Mouse (Mus musculus) neural tube, embryonic 10.5 days (tissue): ENCODE measurements at regions not wholly inside any gene's neighbourhood (a gene's known extent, or its start where the extent isn't known, plus 50 kb on each side); places are given as distances from the start of the nearest gene placed in this dataset.

Experiments used
- DNase-seq: peaks from one replicate; pipeline ENCODE4 v3.0.0-alpha.2; 2017; ENCODE audit warnings: low spot score; ENCODE audit errors: extremely low spot score

DNA sequence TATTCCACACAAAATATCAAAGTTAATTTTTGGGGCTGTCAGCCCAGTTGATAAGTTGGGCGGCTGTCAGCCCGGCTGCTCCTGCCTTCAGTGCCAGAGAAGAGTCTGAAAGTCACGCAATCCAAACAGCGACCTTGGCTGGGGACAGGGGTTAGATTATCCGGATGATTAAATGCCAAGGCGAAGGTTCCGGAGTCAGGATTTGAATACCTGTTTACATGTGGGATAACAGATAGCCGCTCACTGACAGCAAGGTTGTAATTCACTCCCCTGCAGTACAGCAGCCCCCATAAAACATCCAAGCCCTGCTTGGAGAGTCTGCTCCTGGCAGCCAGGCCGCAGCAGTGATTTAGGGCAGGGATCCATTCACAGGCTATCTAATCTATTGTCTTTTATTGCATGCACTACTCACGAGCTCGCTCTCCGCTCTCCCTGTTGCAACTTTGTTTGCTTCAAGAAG lies 388.3 kb downstream of the Gm45692 start:
- peak; percentile 52 for DNase-seq

- DNase-seq = no peak
Observed at GRCm38 (mm10) chr8:26509254-26509653, 389.9 kb downstream of the Gm45692 start.

DNA sequence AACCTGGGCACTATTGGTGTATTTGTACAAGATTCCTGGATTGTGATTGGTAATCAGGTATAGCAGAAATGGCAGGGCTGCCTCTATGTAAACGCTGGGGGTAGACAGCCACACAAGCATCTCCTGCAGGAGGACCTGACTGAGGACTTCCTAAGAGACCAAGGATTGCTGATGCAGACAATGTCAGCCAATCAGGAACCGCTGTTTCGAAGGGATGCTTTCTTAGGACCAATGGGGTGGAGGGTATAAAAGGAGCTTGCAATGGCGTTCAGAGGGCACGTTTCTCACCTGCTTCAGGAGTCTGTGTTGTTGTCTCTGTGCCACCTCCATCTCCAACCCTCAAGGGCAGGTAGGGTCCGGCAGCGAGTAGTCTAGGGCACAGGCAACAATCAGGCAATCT lies 393.7 kb downstream of the Gm45692 start:
- DNase-seq = no peak

GRCm38 (mm10) chr8:26524237-26524636 lies 404.9 kb downstream of the Gm45692 start:
- no peak for DNase-seq

GRCm38 (mm10) chr8:26526474-26527185 lies 407.3 kb downstream of the Gm45692 start:
- DNase-seq = no peak

DNA sequence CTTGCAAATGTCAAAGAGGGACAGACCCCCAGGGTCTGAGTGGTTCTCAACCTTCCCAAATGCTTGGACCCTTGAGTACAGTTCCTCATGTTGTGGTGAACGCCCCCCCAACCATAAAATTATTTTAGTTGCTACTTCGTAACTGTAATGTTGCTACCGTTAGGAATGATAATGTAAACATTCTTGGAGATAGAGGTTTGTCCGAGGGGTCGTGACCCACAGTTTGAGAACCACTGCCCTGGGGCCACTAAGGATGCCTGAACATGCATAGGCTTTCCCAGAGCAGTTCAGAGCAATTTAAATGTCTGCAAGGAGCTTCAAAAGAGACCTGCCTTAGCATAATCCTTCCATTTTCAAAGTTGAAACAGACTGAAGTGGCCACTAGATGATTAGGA lies 407.8 kb downstream of the Gm45692 start:
- DNase-seq = no peak

DNA sequence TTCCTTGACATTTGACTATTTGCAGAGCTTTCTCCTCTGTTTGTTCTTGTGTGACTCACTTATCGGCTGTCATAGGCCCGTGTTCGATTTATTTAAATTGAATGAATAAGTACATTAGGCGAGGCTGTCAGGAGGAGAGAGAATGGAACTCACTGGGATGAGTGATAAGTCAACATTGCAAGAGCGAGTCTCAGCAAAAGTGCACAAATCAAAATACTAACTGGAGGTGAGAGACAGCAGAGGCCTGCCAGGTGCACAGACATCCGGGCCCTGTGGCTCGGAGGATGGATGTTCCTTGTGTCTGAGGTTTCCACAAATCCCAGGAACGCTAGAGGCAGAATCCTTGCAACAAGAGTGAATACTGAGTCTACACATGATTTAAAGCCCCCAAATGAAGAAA lies 410.6 kb downstream of the Gm45692 start:
- DNase-seq = no peak

GRCm38 (mm10) chr8:26533444-26534421 lies 414.4 kb downstream of the Gm45692 start:
- DNase-seq = no peak

DNA sequence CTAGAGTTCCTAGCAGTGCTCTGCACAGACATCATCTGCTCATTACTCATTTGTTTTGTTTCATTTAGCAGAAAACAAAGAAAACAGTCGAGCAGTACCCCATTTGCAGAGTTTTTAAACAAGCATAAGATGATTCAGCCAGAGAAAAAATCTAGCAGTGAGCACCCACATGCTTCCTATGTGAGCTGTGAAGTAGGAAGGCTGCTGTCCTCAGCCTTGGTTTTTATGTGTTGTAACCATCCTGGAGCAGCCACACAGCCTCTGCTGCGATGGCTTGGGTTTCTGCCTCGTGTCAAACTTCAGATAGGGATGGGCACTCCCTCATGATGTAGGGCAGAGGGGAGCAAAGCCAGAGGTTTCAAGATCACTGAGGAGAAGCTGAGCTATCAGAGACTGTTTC lies 416.5 kb downstream of the Gm45692 start:
- no peak for DNase-seq

DNA sequence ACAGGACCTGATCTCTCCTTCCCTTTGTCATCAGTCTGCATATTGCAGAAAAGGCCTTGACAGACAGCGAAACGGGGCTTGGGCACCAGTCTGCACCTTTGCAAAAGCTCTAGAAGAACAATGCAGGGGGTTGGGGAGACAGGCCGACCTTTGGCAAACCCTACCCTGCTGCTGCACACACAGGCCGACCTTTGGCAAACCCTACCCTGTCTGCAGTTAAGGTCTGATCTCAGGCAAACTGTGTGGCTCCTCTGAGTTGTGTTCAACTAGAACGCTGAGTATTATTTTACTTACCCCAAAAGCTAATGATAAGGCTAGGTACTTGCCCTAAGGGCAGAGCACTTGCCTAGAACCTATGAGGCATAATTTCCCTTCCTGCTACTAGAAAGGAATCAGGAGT lies 423.4 kb upstream of the Zfp703 start:
- DNase-seq = peak; percentile 9

GRCm38 (mm10) chr8:26559196-26559595 lies 417.9 kb upstream of the Zfp703 start:
- peak; percentile 14 for DNase-seq

GRCm38 (mm10) chr8:26563151-26563550 lies 414.0 kb upstream of the Zfp703 start:
- peak; percentile 3 for DNase-seq

DNA sequence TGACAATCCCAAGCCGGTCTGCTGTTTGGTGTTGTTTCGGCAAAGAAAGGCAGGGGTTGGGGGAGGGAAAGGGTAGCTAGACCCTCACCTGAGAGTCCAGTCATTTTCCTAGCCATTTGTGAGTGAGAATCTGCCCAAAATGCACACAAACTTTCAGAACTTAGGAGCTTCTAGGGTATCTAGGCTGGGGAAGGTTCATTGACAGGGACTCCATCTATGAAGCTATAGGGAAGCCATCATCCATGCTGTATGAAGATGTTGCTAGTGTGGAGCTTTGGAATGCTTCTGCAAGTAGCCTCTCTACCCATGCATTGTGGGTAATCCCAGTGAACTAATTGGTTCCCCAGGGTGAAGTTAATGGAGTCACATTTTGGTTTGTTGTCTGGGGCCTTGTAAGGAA lies 412.9 kb upstream of the Zfp703 start:
- peak; percentile 5 for DNase-seq

- DNase-seq = no peak
Observed at GRCm38 (mm10) chr8:26568423-26569060, 408.6 kb upstream of the Zfp703 start.

DNA sequence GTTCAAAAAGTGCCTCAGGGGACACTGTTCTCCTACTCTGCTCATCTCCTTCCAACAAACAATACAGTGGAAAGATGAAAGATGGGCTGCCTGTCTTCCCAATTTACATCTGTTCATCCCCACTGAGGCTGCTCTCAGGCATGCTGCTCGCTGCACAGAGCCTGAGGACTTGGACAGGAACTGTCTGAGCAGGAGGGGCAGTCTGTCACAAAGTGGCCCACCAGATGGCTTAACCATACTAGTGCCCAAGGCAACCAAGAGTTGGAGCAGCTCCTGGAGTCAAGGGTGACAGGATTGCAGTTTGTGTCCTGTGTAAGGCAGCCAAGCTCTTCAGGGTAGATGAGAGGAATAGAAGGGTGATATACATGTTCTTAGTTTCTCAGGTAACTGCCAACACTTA lies 388.3 kb upstream of the Zfp703 start:
- no peak for DNase-seq

DNA sequence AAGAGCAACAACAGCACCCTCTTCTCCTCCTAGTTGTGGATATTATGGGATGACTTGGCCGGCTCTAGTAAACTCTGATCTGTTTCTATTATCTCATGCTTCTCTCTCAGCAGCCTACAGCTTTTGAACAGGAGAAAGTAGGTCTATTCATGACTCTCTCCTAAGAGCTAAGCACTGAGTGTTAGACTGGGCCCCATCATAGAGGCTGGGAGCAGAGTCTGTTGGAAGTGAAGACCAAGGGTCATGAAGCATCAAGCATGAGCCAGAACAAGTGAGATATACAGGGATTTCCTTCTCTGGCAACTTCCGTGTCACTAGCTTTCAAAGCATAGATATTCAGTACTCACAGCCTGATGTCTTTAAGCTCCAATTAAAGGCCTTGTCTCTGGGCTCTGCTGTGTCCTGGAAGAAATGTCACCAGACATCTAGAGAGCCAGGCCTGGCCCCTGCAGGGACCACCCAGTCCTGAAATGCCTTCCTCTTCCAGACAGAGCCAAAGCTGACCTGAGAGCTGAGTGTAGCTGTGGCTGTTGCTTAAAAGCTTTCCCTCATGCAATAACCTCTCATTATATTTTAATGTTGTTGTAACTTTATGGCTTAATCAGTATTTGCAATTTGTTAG lies 386.4 kb upstream of the Zfp703 start:
- DNase-seq = no peak

GRCm38 (mm10) chr8:26591266-26591665 lies 385.9 kb upstream of the Zfp703 start:
- DNase-seq = no peak

- DNase-seq = peak; percentile 29
Observed at GRCm38 (mm10) chr8:26593536-26594368, 383.4 kb upstream of the Zfp703 start.

GRCm38 (mm10) chr8:26594369-26594920 lies 382.7 kb upstream of the Zfp703 start:
- DNase-seq = no peak

DNA sequence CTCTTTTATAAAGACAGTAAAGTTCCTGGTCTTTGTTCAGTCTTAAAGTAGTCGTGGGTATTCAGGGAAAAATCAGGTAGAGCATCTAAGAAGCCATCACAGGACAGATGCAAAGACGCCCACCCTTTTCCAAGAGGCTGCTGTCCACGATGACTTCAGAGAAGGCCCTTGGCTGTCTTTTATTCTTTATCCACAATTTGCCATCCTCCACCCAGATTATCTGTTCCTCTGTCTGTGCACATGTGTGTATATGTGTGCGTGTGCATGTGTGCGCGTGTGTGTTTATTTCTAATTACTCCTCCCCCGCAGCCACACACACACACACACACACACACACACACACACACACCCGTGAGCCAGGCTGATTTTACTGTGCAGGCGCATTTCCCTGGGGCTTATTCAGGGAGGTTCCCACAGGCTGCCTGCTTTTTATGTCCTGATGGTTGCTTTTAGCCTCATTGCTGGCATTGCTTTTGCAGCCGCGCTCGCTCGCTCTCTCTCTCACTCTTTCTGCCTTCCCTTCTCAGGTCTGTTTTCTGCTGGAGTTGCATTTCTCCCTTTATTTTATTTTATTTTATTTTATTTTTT lies 381.6 kb upstream of the Zfp703 start:
- DNase-seq = peak; percentile 21
